Mouse (Mus musculus) C2C12 (cell line): Measurements from ENCODE around the gene Olfr891.

Experiments
- CEBPB ChIP-seq: IDR thresholded peaks from one replicate; pipeline ENCODE4 v1.6.1; 2011; ENCODE audit warnings: low read depth, mild to moderate bottlenecking, control low read depth, moderate library complexity
- CTCF ChIP-seq: IDR thresholded peaks from one replicate; pipeline ENCODE4 v1.5.1; 2011; ENCODE audit not compliant: control insufficient read depth, insufficient read depth, insufficient read length
- FOSL1 ChIP-seq: IDR thresholded peaks from one replicate; pipeline ENCODE4 v1.8.0; 2011; ENCODE audit warnings: mild to moderate bottlenecking, low read length; ENCODE audit not compliant: poor library complexity, insufficient read depth, severe bottlenecking
- USF1 ChIP-seq: IDR thresholded peaks from one replicate; pipeline ENCODE4 v1.6.1; 2011; ENCODE audit warnings: low read depth, mild to moderate bottlenecking, control low read depth, moderate library complexity

- TF ChIP-seq CTCF (no peak), USF1 (no peak), FOSL1 (no peak), CEBPB (no peak)
Observed at GRCm38 (mm10) chr9:38217755-38218154, 37.1 kb upstream of the Olfr891 start, which contains the start of gene Olfr894.
